Mouse (Mus musculus): ENCODE results near the gene Mycbp. TPM values are rescaled to one million over a fixed set of nuclear protein-coding genes. Genes with fewer than 3 reads are reported as not detected.
A peak's percentile ranks its signal among the peaks of the same experiment; 100 is the strongest.

The Mycbp gene
- 57.6 and 58.5 TPM in 2 replicates for polyA plus RNA-seq (2015; fragmentation: Nextera tagmentation; extraction: Ambion mirVana)

DNA sequence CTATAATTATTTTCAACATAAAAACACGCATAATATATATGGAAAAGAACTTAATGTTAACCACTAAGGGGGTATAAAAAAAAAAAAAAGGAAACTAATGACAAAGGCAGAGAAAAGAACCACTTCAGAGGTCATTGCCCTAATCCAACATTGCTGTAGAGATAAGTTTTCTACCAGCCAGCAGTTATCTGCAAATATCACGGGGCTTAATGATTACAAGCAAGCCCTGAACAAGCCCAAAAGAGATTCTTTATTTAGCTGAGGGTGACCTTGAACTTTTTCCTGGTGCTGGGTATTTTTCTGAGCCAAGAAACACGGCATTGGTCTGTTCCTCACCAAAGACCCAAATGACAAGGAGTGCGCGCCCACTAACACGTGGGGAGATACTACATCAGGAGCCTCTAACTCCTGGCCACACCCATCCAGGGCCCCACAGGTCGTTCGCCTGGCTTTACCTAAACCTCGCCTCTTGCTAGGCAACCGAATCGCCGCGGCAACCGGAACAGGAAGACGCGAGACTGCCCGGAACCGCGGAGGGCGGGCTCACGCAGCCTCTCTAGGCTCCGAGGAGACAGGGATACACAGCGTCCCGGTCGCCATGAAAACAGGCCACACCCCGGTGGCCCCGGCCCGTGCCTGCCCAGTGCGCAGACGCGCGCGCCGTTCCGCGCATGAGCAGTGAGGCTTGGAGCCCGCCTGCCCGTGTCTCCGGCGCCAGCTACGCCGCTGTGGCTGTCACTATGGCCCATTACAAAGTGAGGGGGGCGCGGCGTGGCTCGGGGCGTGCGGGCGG lies at the start of gene Mycbp:
Gene Mycbp (plus strand): TSS at position 500 of the 793 bp plus-strand sequence.
- H3K27ac ChIP-seq (replicated peaks), result peak within 1 kb of the TSS; percentile 88
- peaks cover 10% of the 10 kb centered on the region for H3K36me3 ChIP-seq
- peaks cover 21% of the 10 kb centered on the region for H3K4me1 ChIP-seq
- peak within 1 kb of the TSS; percentile 88 for H3K4me3 ChIP-seq
- ATAC-seq (ENCODE audit: extremely low read depth, insufficient number of reproducible peaks, low FRiP score, low TSS enrichment), result peak; percentile 100
- WGBS, result 1% methylated on average over 48 of the region's 49 CpGs
- peak within 1 kb of the TSS; percentile 85 for H3K4me2 ChIP-seq
- no peaks in the 10 kb centered on the region for H3K27me3 ChIP-seq (replicated peaks)
- peak within 1 kb of the TSS; percentile 94 for H3K9ac ChIP-seq
- H3K9me3 ChIP-seq, result no peaks in the 10 kb centered on the region

DNA sequence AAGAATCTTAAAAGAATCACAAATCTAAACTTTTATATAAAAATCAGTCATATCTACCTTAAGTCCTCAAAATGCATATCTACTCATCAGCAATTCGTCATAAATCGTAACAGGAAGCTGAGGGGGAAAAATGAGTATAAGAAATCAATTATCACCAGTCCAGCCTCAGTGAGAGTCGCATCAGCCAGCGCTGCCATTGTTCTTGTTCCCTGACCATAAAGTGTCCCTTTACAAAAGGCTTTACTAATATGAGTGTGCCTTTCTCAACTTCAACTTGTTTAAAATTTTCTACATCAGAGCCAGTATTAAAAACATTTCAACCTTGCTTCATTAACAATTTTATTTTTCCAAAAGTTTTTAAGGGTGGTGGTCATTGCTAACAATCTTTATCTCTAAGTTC lies 47.7 kb upstream of the Mycbp start:
- H3K9ac ChIP-seq, result no peak overlapping the region
- ATAC-seq (ENCODE audit: extremely low read depth, insufficient number of reproducible peaks, low FRiP score, low TSS enrichment), result no peak
- H3K4me3 ChIP-seq, result no peak overlapping the region
- no peaks in the 10 kb centered on the region for H3K27me3 ChIP-seq (replicated peaks)
- no peaks in the 10 kb centered on the region for H3K4me1 ChIP-seq
- no peak overlapping the region for H3K27ac ChIP-seq (replicated peaks)
- 72% methylated on average over 4 of the region's 4 CpGs for WGBS
- H3K36me3 ChIP-seq, result no peaks in the 10 kb centered on the region
- H3K9me3 ChIP-seq, result peaks cover 5% of the 10 kb centered on the region; the same call in 1 of the 2 replicates
- H3K4me2 ChIP-seq, result no peak overlapping the region

DNA sequence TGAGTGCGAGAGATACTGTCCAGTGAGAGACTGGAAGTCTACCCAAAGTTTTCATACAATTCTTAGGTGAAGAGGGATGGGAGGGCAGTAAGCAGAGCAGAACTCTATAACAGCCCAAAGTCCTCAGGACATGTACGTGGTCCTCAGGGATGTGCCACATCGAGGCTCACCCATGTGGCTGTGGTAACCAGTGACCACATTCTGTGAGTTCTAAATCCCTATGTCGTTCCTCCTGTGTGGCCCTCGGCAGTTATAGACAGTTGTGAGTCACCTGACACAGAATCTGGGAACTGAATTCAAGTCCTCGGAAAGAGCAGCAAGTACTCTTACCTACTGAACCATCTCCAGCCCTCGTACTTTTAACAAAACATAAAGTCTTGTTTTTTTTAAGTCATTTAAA lies 46.5 kb upstream of the Mycbp start:
- H3K4me1 ChIP-seq, result no peaks in the 10 kb centered on the region
- H3K9ac ChIP-seq, result no peak overlapping the region
- WGBS, result 76% methylated on average over 7 of the region's 7 CpGs
- no peaks in the 10 kb centered on the region for H3K27me3 ChIP-seq (replicated peaks)
- H3K4me3 ChIP-seq, result no peak overlapping the region
- H3K9me3 ChIP-seq, result no peaks in the 10 kb centered on the region
- ATAC-seq (ENCODE audit: extremely low read depth, insufficient number of reproducible peaks, low FRiP score, low TSS enrichment), result no peak
- H3K27ac ChIP-seq (replicated peaks), result no peak overlapping the region
- no peaks in the 10 kb centered on the region for H3K36me3 ChIP-seq
- H3K4me2 ChIP-seq, result no peak overlapping the region

GRCm38 (mm10) chr4:123859379-123859778 lies 45.3 kb upstream of the Mycbp start, which contains the start of gene 4933427I04Rik:
4933427I04Rik (plus strand) TSS chr4:123859679.
- H3K27me3 ChIP-seq (replicated peaks), result no peaks in the 10 kb centered on the region
- no peak for ATAC-seq (ENCODE audit: extremely low read depth, insufficient number of reproducible peaks, low FRiP score, low TSS enrichment)
- no peak within 1 kb of the TSS for H3K4me2 ChIP-seq
- H3K9me3 ChIP-seq, result no peaks in the 10 kb centered on the region
- H3K4me3 ChIP-seq, result no peak within 1 kb of the TSS
- no peak within 1 kb of the TSS for H3K27ac ChIP-seq (replicated peaks)
- no peaks in the 10 kb centered on the region for H3K4me1 ChIP-seq
- WGBS, result 70% methylated on average over 3 of the region's 3 CpGs
- no peaks in the 10 kb centered on the region for H3K36me3 ChIP-seq
- H3K9ac ChIP-seq, result no peak within 1 kb of the TSS

GRCm38 (mm10) chr4:123859803-123860202 lies 44.8 kb upstream of the Mycbp start:
- Histone ChIP-seq H3K9me3 (no peaks in the 10 kb centered on the region), H3K9ac (no peak overlapping the region), H3K4me2 (no peak overlapping the region), H3K27me3 (replicated peaks) (no peaks in the 10 kb centered on the region), H3K36me3 (no peaks in the 10 kb centered on the region), H3K4me1 (no peaks in the 10 kb centered on the region), H3K27ac (replicated peaks) (no peak overlapping the region), H3K4me3 (no peak overlapping the region)
- 41% methylated on average over 2 of the region's 2 CpGs for WGBS
- no peak for ATAC-seq (ENCODE audit: extremely low read depth, insufficient number of reproducible peaks, low FRiP score, low TSS enrichment)

DNA sequence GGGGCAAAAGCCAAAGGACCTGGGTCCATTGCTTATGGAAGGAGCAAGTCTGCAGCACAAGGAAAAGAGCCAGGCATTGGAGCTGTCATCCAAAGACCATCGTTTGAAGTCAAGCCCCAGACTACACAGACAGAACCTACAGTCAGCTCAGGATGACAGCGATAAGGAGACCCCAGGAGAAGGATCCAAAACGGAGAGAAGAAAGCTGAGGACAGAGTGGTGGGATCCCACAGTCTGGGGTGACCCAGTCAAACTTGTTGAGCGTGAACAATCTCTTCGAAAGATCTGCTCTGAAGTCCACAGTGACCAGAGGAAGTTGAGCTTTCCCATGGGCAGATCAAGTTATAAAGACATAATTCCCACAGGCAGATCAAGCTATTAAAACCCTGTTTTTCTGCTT lies 44.0 kb upstream of the Mycbp start:
- no peak for ATAC-seq (ENCODE audit: extremely low read depth, insufficient number of reproducible peaks, low FRiP score, low TSS enrichment)
- 70% methylated on average over 5 of the region's 5 CpGs for WGBS
- H3K4me2 ChIP-seq, result no peak overlapping the region

DNA sequence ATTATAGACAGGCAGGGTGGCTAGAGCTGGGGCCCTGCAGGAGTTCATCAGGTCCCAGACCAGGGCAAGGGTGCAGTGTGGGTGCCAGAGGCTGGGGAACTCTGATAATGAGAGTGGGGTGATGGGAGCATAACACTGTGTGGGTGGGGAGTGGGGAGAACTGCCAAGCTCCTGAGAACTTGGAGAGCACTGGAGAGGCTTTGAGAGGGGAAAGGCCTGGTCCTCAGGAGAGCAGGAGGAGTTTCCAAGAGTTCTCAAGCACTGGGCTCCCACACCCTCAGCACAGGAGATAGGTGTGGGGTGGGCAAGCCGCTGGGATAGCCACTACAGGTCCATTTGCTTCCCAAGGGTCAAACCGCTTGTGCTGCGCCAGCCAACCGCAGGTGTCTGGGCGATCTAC lies 10.9 kb upstream of the Mycbp start:
- no peak overlapping the region for H3K9ac ChIP-seq
- H3K27ac ChIP-seq (replicated peaks), result no peak overlapping the region
- no peaks in the 10 kb centered on the region for H3K4me1 ChIP-seq
- no peaks in the 10 kb centered on the region for H3K36me3 ChIP-seq
- H3K27me3 ChIP-seq (replicated peaks), result no peaks in the 10 kb centered on the region
- 80% methylated on average over 5 of the region's 5 CpGs for WGBS
- no peaks in the 10 kb centered on the region for H3K9me3 ChIP-seq
- no peak overlapping the region for H3K4me2 ChIP-seq
- no peak for ATAC-seq (ENCODE audit: extremely low read depth, insufficient number of reproducible peaks, low FRiP score, low TSS enrichment)
- H3K4me3 ChIP-seq, result no peak overlapping the region

More for the DNA sequence above, 44.0 kb upstream of the Mycbp start:
- H3K9ac ChIP-seq, result no peak overlapping the region
- H3K27ac ChIP-seq (replicated peaks), result no peak overlapping the region
- no peaks in the 10 kb centered on the region for H3K36me3 ChIP-seq
- no peaks in the 10 kb centered on the region for H3K27me3 ChIP-seq (replicated peaks)
- H3K4me3 ChIP-seq, result no peak overlapping the region
- no peaks in the 10 kb centered on the region for H3K9me3 ChIP-seq
- no peaks in the 10 kb centered on the region for H3K4me1 ChIP-seq

DNA sequence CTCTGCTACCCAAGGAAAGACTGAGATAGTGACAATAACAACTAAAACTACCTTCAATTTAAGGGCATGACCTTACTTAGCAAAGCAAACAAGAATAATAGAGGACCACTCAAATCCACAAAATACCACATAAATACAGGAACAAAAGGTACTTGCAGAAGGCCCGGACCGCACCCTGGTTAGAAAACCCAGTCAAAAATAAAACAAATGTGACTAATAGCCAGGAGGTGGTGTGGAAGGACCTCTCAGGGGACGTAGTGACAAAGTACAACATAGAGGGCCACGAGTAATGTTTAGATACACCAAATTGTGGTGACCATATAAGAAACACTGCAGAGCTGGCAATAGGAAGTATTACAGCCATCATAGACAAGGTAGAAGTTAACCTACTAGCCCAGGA lies 10.3 kb upstream of the Mycbp start:
- no peak overlapping the region for H3K9ac ChIP-seq
- 74% methylated on average over 4 of the region's 4 CpGs for WGBS
- H3K9me3 ChIP-seq, result no peaks in the 10 kb centered on the region
- H3K4me3 ChIP-seq, result no peak overlapping the region
- H3K36me3 ChIP-seq, result no peaks in the 10 kb centered on the region
- H3K4me1 ChIP-seq, result no peaks in the 10 kb centered on the region
- no peak overlapping the region for H3K4me2 ChIP-seq
- no peak for ATAC-seq (ENCODE audit: extremely low read depth, insufficient number of reproducible peaks, low FRiP score, low TSS enrichment)
- H3K27ac ChIP-seq (replicated peaks), result no peak overlapping the region
- H3K27me3 ChIP-seq (replicated peaks), result no peaks in the 10 kb centered on the region

GRCm38 (mm10) chr4:123898696-123899095 lies 5.9 kb upstream of the Mycbp start:
- Histone ChIP-seq H3K27me3 (replicated peaks) (no peaks in the 10 kb centered on the region), H3K4me3 (no peak overlapping the region), H3K9ac (no peak overlapping the region), H3K4me1 (peaks cover under 1% of the 10 kb centered on the region; the same call in 1 of the 2 replicates), H3K9me3 (no peaks in the 10 kb centered on the region), H3K4me2 (no peak overlapping the region), H3K36me3 (no peaks in the 10 kb centered on the region), H3K27ac (replicated peaks) (no peak overlapping the region)
- ATAC-seq (ENCODE audit: extremely low read depth, insufficient number of reproducible peaks, low FRiP score, low TSS enrichment), result no peak
- 12% methylated on average over 5 of the region's 5 CpGs for WGBS

DNA sequence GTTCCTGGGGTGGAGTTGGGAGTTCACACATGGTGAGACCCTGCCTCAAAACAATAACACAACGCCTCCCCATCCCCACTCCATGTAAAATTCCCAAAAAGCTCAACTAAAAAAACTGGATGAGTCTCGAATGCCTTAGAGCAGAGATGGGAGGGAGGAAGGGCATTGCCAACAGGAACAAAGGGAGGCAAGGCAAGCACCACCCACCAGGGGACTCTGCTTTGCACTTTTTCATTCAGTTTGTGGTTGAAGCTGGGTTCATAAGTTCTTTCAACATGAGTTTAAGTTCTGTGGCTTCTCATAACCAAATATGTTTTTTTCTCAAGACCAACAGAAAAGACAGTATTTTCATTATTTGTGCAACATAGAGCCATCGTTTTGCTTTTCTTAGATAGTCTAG lies 1.2 kb upstream of the Mycbp start:
- ATAC-seq (ENCODE audit: extremely low read depth, insufficient number of reproducible peaks, low FRiP score, low TSS enrichment), result no peak
- no peak overlapping the region for H3K4me3 ChIP-seq
- 76% methylated on average over 3 of the region's 3 CpGs for WGBS

DNA sequence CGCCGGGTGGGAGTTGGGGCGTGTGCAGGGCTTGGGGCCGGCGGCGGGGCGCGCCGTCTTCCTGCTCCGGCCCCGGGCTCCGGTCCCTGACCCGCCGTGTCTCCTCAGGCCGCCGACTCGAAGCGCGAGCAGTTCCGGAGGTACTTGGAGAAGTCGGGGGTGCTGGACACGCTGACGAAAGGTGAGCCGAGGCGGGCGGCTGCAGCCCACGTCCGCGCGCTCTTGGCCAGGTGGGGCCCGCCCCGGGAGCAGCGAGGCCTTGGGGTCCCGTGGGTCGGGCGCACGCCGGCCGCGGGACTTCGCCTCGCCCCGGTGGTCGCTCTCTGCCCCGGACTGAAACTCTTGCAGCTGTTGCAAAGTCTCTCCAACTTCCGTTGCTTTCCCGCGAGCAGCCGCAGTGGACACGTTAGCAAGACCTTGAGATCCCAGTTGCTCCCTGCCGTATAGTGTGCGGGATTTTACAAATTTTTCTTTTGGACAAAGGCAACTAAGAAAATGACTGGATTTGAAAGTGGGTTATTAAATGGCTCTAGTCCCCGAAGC lies 565 bp downstream of the Mycbp start:
- H3K27ac ChIP-seq (replicated peaks), result peak overlapping the region; percentile 88
- H3K27me3 ChIP-seq (replicated peaks), result no peaks in the 10 kb centered on the region
- H3K4me1 ChIP-seq, result peaks cover 21% of the 10 kb centered on the region
- no peaks in the 10 kb centered on the region for H3K9me3 ChIP-seq
- H3K36me3 ChIP-seq, result peaks cover 17% of the 10 kb centered on the region
- 1% methylated on average over 39 of the region's 53 CpGs for WGBS
- peak overlapping the region; percentile 88 for H3K4me3 ChIP-seq
- peak overlapping the region; percentile 94 for H3K9ac ChIP-seq
- H3K4me2 ChIP-seq, result peak overlapping the region; percentile 85
- ATAC-seq (ENCODE audit: extremely low read depth, insufficient number of reproducible peaks, low FRiP score, low TSS enrichment), result peak; percentile 61

More for the DNA sequence above, 1.2 kb upstream of the Mycbp start:
- H3K36me3 ChIP-seq, result peaks cover under 1% of the 10 kb centered on the region; the same call in 1 of the 2 replicates
- H3K4me1 ChIP-seq, result peaks cover 21% of the 10 kb centered on the region
- H3K4me2 ChIP-seq, result no peak overlapping the region
- H3K27ac ChIP-seq (replicated peaks), result no peak overlapping the region
- H3K9me3 ChIP-seq, result no peaks in the 10 kb centered on the region
- H3K27me3 ChIP-seq (replicated peaks), result no peaks in the 10 kb centered on the region
- H3K9ac ChIP-seq, result no peak overlapping the region

DNA sequence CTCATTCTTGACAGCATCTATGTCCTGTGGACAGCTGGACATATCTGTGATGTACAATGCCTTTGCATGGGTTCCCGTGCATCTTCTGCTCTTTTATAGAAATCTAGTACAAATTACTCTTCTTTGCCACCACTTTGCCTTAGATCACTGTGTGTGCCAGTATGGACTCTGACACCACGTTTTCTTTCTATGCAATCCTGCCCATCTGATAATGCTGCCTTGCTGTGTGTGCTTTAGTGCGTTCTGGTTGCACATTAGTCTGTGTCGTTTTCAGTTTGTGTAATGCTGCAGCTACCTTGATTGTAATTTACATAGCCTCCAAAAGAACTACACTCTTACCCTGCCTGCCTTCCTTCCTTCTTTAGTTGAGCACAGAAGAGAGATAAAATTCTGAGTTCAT lies 6.9 kb downstream of the Mycbp start:
- Histone ChIP-seq H3K9me3 (no peaks in the 10 kb centered on the region), H3K4me1 (peaks cover 16% of the 10 kb centered on the region), H3K27me3 (replicated peaks) (no peaks in the 10 kb centered on the region), H3K27ac (replicated peaks) (no peak overlapping the region), H3K4me3 (no peak overlapping the region), H3K9ac (no peak overlapping the region), H3K4me2 (no peak overlapping the region), H3K36me3 (peaks cover 53% of the 10 kb centered on the region)
- ATAC-seq (ENCODE audit: extremely low read depth, insufficient number of reproducible peaks, low FRiP score, low TSS enrichment), result no peak
- 79% methylated on average over 4 of the region's 4 CpGs for WGBS
